Mouse (Mus musculus) heart, adult 9 months (tissue): ENCODE data around the gene Crygb.

Source experiments
- DNase-seq, 2 experiments: peaks; one replicate each; pipeline ENCODE4 v3.0.0; 2022; ENCODE audit warnings: low spot score in 2 of 2

Crygb gene

GRCm38 (mm10) chr1:65082188-65082587, at the start of gene Crygb:
Crygb (minus strand) TSS chr1:65082288.
- DNase-seq, result no peak

GRCm38 (mm10) chr1:65131671-65132070, 49.6 kb upstream of the Crygb start:
- DNase-seq, result no peak

- no peak for DNase-seq
These were observed 48.1 kb upstream of the Crygb start for GRCm38 (mm10) chr1:65130226-65130625.

- DNase-seq, result no peak
These were observed 47.6 kb upstream of the Crygb start for GRCm38 (mm10) chr1:65129634-65130180.

GRCm38 (mm10) chr1:65122574-65123372, 40.7 kb upstream of the Crygb start, which contains the start of gene D630023F18Rik:
D630023F18Rik (minus strand) TSS chr1:65123214.
- DNase-seq, result no peak

- DNase-seq, result no peak
These were observed 37.4 kb upstream of the Crygb start, which contains the start of gene Gm28845 for GRCm38 (mm10) chr1:65119438-65119837. Gm28845 (minus strand) TSS chr1:65119558.

- no peak for DNase-seq
These were observed 36.2 kb upstream of the Crygb start for GRCm38 (mm10) chr1:65118150-65118913.

GRCm38 (mm10) chr1:65113536-65114172, 31.6 kb upstream of the Crygb start:
- DNase-seq, result no peak

- DNase-seq, result peak; percentile 11 to 15
These were observed 30.7 kb upstream of the Crygb start for GRCm38 (mm10) chr1:65112807-65113196.

- DNase-seq, result peak; percentile 36 to 75
These were observed 30.1 kb upstream of the Crygb start for GRCm38 (mm10) chr1:65112031-65112806.

- no peak for DNase-seq
These were observed 27.8 kb upstream of the Crygb start for GRCm38 (mm10) chr1:65109756-65110435.

GRCm38 (mm10) chr1:65109196-65109595, 27.1 kb upstream of the Crygb start:
- DNase-seq, result no peak

GRCm38 (mm10) chr1:65107654-65108279, 25.7 kb upstream of the Crygb start:
- no peak for DNase-seq

- no peak for DNase-seq
These were observed 21.2 kb upstream of the Crygb start, which contains the start of gene Cryga for GRCm38 (mm10) chr1:65103273-65103672. Cryga (minus strand) TSS chr1:65103373.

- DNase-seq, result no peak
These were observed 14.9 kb upstream of the Crygb start for GRCm38 (mm10) chr1:65096953-65097352.

GRCm38 (mm10) chr1:65091566-65091965, 9.5 kb upstream of the Crygb start:
- no peak for DNase-seq

- peak in 1 of 2 experiments; percentile 29 for DNase-seq
These were observed 8.3 kb upstream of the Crygb start for GRCm38 (mm10) chr1:65090370-65090769.

GRCm38 (mm10) chr1:65088567-65089356, 6.7 kb upstream of the Crygb start:
- DNase-seq, result no peak

- DNase-seq, result no peak
These were observed 6.5 kb downstream of the Crygb start for GRCm38 (mm10) chr1:65075607-65076006.
